10 mouse cellular contexts compared by ENCODE assay signal in the genomic region with DNA sequence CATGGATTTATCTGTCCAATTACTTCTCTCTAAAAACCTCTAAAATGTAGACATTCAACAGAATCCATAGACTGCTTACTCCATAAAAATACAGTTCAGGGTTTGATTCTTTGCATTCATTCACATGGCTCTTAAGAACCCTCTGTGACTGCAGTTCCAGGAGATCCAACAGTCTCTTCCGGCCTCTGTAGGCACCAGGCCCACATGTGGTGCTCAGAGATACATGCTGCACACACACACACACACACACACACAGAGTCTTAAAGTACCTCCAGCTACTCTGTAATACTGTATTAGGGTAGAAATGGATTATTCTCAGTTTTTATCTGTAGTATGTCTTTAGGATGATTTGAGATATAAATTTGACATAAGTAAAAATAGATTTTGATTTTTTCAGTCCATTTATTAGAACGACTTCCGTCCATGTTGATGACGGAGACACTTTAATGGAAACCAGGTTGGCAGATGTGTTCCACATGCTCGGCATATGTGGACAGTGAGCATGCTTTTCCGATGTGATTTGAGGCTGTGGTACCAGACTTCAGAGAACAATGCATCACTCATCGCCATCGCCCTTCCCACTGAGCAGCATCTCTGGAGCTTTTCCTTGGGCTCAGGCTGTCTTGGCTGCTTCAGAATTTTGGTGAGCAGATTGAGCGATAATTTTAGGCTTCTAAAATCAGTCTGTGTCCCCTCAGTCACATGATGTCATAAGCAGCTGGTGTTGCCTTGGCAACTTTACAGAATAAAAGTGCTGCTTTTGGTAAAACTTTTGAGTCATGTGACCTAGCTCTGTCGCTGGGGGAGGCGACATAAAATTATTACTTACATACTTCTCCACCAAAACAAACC. TPM values are rescaled to one million over a fixed set of nuclear protein-coding genes. Genes with fewer than 3 reads are reported as not detected.
DNase-seq lines count a peak whose midpoint lies in the region; ATAC-seq and TF ChIP-seq lines count a peak whose summit lies in the region.
"Had no signal": no experiment of that assay in that cellular context is flagged by ENCODE, and none has a peak within 500 bp of the region (broad histone marks: within the 10 kb centered on the region; RNA-seq: fewer than 3 reads in every experiment).

No protein-coding gene starts in this region.

- H3K9me3 ChIP-seq in lung, embryonic 16.5 days (ENCODE audit: control insufficient read depth, low read length): no peaks in the 10 kb centered on the region
- no peaks in the 10 kb centered on the region for H3K9me3 ChIP-seq in forebrain, embryonic 15.5 days
- H3K9me3 ChIP-seq in stomach, postnatal 0 days (ENCODE audit: control insufficient read depth, low read length): no peaks in the 10 kb centered on the region

- no peak for TF ChIP-seq CTCF in stomach, postnatal 0 days (IDR thresholded peaks at IDR 0.05; ENCODE audit: low read depth)

- H3K4me2 ChIP-seq in lung, embryonic 16.5 days (ENCODE audit: low read depth, low read length): no peak overlapping the region
- H3K4me2 ChIP-seq in forebrain, embryonic 15.5 days (replicated peaks): no peak overlapping the region
- no peak overlapping the region for H3K4me2 ChIP-seq in stomach, postnatal 0 days (replicated peaks; ENCODE audit: low read depth)

- H3K4me3 ChIP-seq in lung, embryonic 16.5 days (ENCODE audit: low read length): no peak overlapping the region
- H3K4me3 ChIP-seq in forebrain, embryonic 15.5 days: no peak overlapping the region
- H3K4me3 ChIP-seq in stomach, postnatal 0 days (ENCODE audit: low read depth, low read length): no peak overlapping the region
- H3K4me3 ChIP-seq: megakaryocyte, embryonic 14.5 days had no signal

- no peaks in the 10 kb centered on the region for H3K4me1 ChIP-seq in lung, embryonic 16.5 days (replicated peaks; ENCODE audit: control insufficient read depth, insufficient read depth, low read length)
- no peaks in the 10 kb centered on the region for H3K4me1 ChIP-seq in forebrain, embryonic 15.5 days
- no peaks in the 10 kb centered on the region for H3K4me1 ChIP-seq in stomach, postnatal 0 days (replicated peaks; ENCODE audit: control insufficient read depth, insufficient read depth)

- 58% methylated on average over 11 of the region's 11 CpGs for WGBS in lung, embryonic 16.5 days
- 79% methylated on average over 11 of the region's 11 CpGs for WGBS in forebrain, embryonic 15.5 days
- WGBS in stomach, postnatal 0 days: 56% methylated on average over 11 of the region's 11 CpGs

- no peaks in the 10 kb centered on the region for H3K36me3 ChIP-seq in lung, embryonic 16.5 days (ENCODE audit: control insufficient read depth, insufficient read depth, low read length)
- no peaks in the 10 kb centered on the region for H3K36me3 ChIP-seq in forebrain, embryonic 15.5 days
- no peaks in the 10 kb centered on the region for H3K36me3 ChIP-seq in stomach, postnatal 0 days (ENCODE audit: control insufficient read depth, insufficient read depth, low read length)

- ATAC-seq in lung, embryonic 16.5 days (ENCODE audit: low read depth): peak; percentile 34; the same call in 1 of the 2 replicates
- ATAC-seq in forebrain, embryonic 15.5 days (replicated peaks): peak; percentile 60
- ATAC-seq in stomach, postnatal 0 days (ENCODE audit: low FRiP score, low TSS enrichment): no peak

- TF ChIP-seq EP300 in stomach, postnatal 0 days (optimal IDR thresholded peaks at IDR 0.05): no peak

- no peak overlapping the region for H3K27ac ChIP-seq in lung, embryonic 16.5 days (ENCODE audit: low read length)
- H3K27ac ChIP-seq in forebrain, embryonic 15.5 days (replicated peaks): no peak overlapping the region
- no peak overlapping the region for H3K27ac ChIP-seq in stomach, postnatal 0 days (replicated peaks)

- no peak overlapping the region for H3K9ac ChIP-seq in lung, embryonic 16.5 days (ENCODE audit: low read length)
- no peak overlapping the region for H3K9ac ChIP-seq in forebrain, embryonic 15.5 days (replicated peaks)
- no peak overlapping the region for H3K9ac ChIP-seq in stomach, postnatal 0 days (ENCODE audit: low read length)

- H3K27me3 ChIP-seq in lung, embryonic 16.5 days (ENCODE audit: control insufficient read depth, insufficient read depth, low read depth, low read length): no peaks in the 10 kb centered on the region
- H3K27me3 ChIP-seq in forebrain, embryonic 15.5 days: no peaks in the 10 kb centered on the region
- no peaks in the 10 kb centered on the region for H3K27me3 ChIP-seq in stomach, postnatal 0 days (ENCODE audit: control insufficient read depth, insufficient read depth, low read length)
- H3K27me3 ChIP-seq: megakaryocyte, embryonic 14.5 days had no signal

- DNase-seq in lung, postnatal 36 days: no peak
- peak; percentile 71 to 88 for DNase-seq in layer of hippocampus, postnatal 14 days (ENCODE audit: low spot score in 2 of 2)
- DNase-seq in right cerebral cortex, postnatal 25 days: peak; percentile 72
- no peak for DNase-seq in adipocyte (ENCODE audit: low spot score)
- DNase-seq in cerebellum, postnatal 4 days (ENCODE audit: low spot score in 2 of 2): no peak
- no peak for DNase-seq in stomach, postnatal 0 days (ENCODE audit: low spot score)
- DNase-seq: thymus, postnatal 14 days had no signal

RNA-seq across cellular contexts. Expression of a gene that starts 56.3 kb away (rescaled TPM):
- polyA plus RNA-seq in lung, embryonic 16.5 days (2015; fragmentation: Nextera tagmentation; extraction: Ambion mirVana): 8.5 and 8.7 TPM in 2 replicates
- 50.2 and 51.2 TPM in 2 replicates for polyA plus RNA-seq in forebrain, embryonic 15.5 days (2015; fragmentation: Nextera tagmentation; extraction: Ambion mirVana)
- total RNA-seq in layer of hippocampus, postnatal 14 days (2021): 10 to 100 TPM; 29.8 to 30.1 TPM
- polyA plus RNA-seq in stomach, postnatal 0 days (2015; fragmentation: Nextera tagmentation; extraction: Ambion mirVana): 2.3 and 2.8 TPM in 2 replicates

Comparison
In these comparisons a context has a peak if more than half of its experiments do, and no peak if none do; other contexts are left out.
1. DNase-seq: peak in layer of hippocampus, postnatal 14 days (2 of 2) and right cerebral cortex, postnatal 25 days (single experiment); none in lung, postnatal 36 days (single experiment), adipocyte (single experiment), cerebellum, postnatal 4 days (0 of 2) and stomach, postnatal 0 days (single experiment).